Mouse (Mus musculus) MEL (cell line): Measurements from ENCODE around the gene Pmm1. TPM values are rescaled to one million over a fixed set of nuclear protein-coding genes. Genes with fewer than 3 reads are reported as not detected.

Experiments used
- DNase-seq: peaks from one replicate; pipeline ENCODE4 v3.0.0; 2011; ENCODE audit warnings: low read depth, low spot score
- H3K27ac ChIP-seq: 2 replicates; pipeline ENCODE4 v1.5.1; 2012; ENCODE audit warnings: low read depth, mild to moderate bottlenecking, control low read depth, low read length, moderate library complexity; ENCODE audit not compliant: control insufficient read depth
- H3K27me3 ChIP-seq, 2 experiments: fragments of 150-350 bp in 1 of 2; sonication (generic) in 1 of 2; 2 replicates each; pipeline ENCODE4 v1.6.1; 2012; ENCODE audit warnings: low read length in 2 of 2, mild to moderate bottlenecking in 2 of 2, improper control_type of control experiment in 1 of 2, moderate library complexity in 1 of 2; ENCODE audit not compliant: insufficient read depth in 2 of 2, control insufficient read depth in 1 of 2
- H3K36me3 ChIP-seq, 2 experiments: 2 replicates each; pipeline ENCODE4 v1.6.1; 2012 to 2014; ENCODE audit warnings: low read length in 2 of 2, improper control_type of control experiment in 1 of 2, inconsistent platforms in 1 of 2, mild to moderate bottlenecking in 1 of 2; ENCODE audit not compliant: insufficient read depth in 2 of 2, control insufficient read depth in 1 of 2
- H3K4me1 ChIP-seq, 2 experiments: fragments of 150-350 bp in 1 of 2; sonication (generic) in 1 of 2; 2 replicates each; pipeline ENCODE4 v1.6.1; 2012; ENCODE audit warnings: low read length in 2 of 2, improper control_type of control experiment in 1 of 2, mild to moderate bottlenecking in 1 of 2; ENCODE audit not compliant: insufficient read depth in 2 of 2, control insufficient read depth in 1 of 2
- H3K4me3 ChIP-seq, 2 experiments: fragments of 150-350 bp in 1 of 2; sonication (generic) in 1 of 2; 2 replicates each; pipeline ENCODE4 v1.5.1; 2012; ENCODE audit warnings: low read depth in 2 of 2, low read length in 2 of 2, mild to moderate bottlenecking in 2 of 2, moderate library complexity in 2 of 2, control low read depth in 1 of 2, improper control_type of control experiment in 1 of 2; ENCODE audit not compliant: control insufficient read depth in 1 of 2, insufficient read depth in 1 of 2
- H3K79me2 ChIP-seq: 2 replicates; pipeline ENCODE4 v1.6.1; 2012; ENCODE audit warnings: mild to moderate bottlenecking, low read length, moderate library complexity; ENCODE audit not compliant: control insufficient read depth, poor library complexity, insufficient read depth
- H3K9ac ChIP-seq: 2 replicates; pipeline ENCODE4 v1.6.1; 2012; ENCODE audit warnings: low read depth, mild to moderate bottlenecking, control low read depth, low read length, moderate library complexity; ENCODE audit not compliant: control insufficient read depth, poor library complexity, severe bottlenecking
- H3K9me3 ChIP-seq: fragments of 150-350 bp; sonication (generic); replicated peaks from 2 replicates; pipeline ENCODE4 v1.6.1; 2012; ENCODE audit warnings: mild to moderate bottlenecking, low read length, improper control_type of control experiment, moderate library complexity; ENCODE audit not compliant: insufficient read depth
- BHLHE40 ChIP-seq: IDR thresholded peaks from 2 replicates; pipeline ENCODE4 v1.6.1; 2012; ENCODE audit warnings: low read depth, mild to moderate bottlenecking, inconsistent platforms, low read length, improper control_type of control experiment, borderline replicate concordance
- CHD1 ChIP-seq: IDR thresholded peaks from 2 replicates; pipeline ENCODE4 v1.6.1; 2012; ENCODE audit warnings: low read depth, mild to moderate bottlenecking, inconsistent platforms, low read length, improper control_type of control experiment
- CHD2 ChIP-seq: IDR thresholded peaks from 2 replicates; pipeline ENCODE4 v1.6.1; 2011; ENCODE audit warnings: low read length, improper control_type of control experiment
- CTCF ChIP-seq, 3 experiments: IDR thresholded peaks in 2 of 3; conservative IDR thresholded peaks in 1 of 3; 2 replicates each; pipeline ENCODE4 v1.5.1; 2011 to 2012; ENCODE audit warnings: low read length in 3 of 3, low read depth in 2 of 3, mild to moderate bottlenecking in 2 of 3, improper control_type of control experiment in 1 of 3, inconsistent platforms in 1 of 3, mixed read lengths in 1 of 3, moderate library complexity in 1 of 3; ENCODE audit not compliant: control insufficient read depth in 1 of 3, insufficient read depth in 1 of 3, poor library complexity in 1 of 3, severe bottlenecking in 1 of 3
- EP300 ChIP-seq, 2 experiments: IDR thresholded peaks; 2 replicates each; pipeline ENCODE4 v1.6.1; 2011; ENCODE audit warnings: improper control_type of control experiment in 2 of 2, low read length in 2 of 2, low read depth in 1 of 2, mild to moderate bottlenecking in 1 of 2
- ETS1 ChIP-seq: IDR thresholded peaks from 2 replicates; pipeline ENCODE4 v1.6.1; 2012; ENCODE audit warnings: low read depth, mild to moderate bottlenecking, inconsistent platforms, low read length, improper control_type of control experiment, moderate library complexity
- GABPA ChIP-seq: IDR thresholded peaks from 2 replicates; pipeline ENCODE4 v1.6.1; 2012; ENCODE audit warnings: low read depth, mild to moderate bottlenecking, inconsistent platforms, low read length, improper control_type of control experiment, moderate library complexity
- GATA1 ChIP-seq: IDR thresholded peaks from 2 replicates; pipeline ENCODE4 v1.6.1; 2011; ENCODE audit warnings: low read depth, low read length, improper control_type of control experiment
- MAFK ChIP-seq: IDR thresholded peaks from 2 replicates; pipeline ENCODE4 v1.6.1; 2011; ENCODE audit warnings: low read depth, mild to moderate bottlenecking, low read length, improper control_type of control experiment, borderline replicate concordance
- MAX ChIP-seq: IDR thresholded peaks from 2 replicates; pipeline ENCODE4 v1.6.1; 2011; ENCODE audit warnings: low read length, improper control_type of control experiment
- MAZ ChIP-seq: IDR thresholded peaks from 2 replicates; pipeline ENCODE4 v1.6.1; 2012; ENCODE audit warnings: low read depth, mild to moderate bottlenecking, inconsistent platforms, low read length, improper control_type of control experiment
- NRF1 ChIP-seq: IDR thresholded peaks from 2 replicates; pipeline ENCODE4 v1.6.1; 2014; ENCODE audit warnings: low read depth, mild to moderate bottlenecking, inconsistent platforms, low read length, improper control_type of control experiment, moderate library complexity; ENCODE audit not compliant: poor library complexity, insufficient read depth, severe bottlenecking
- POLR2AphosphoS2 ChIP-seq: IDR thresholded peaks from 2 replicates; pipeline ENCODE4 v1.6.1; 2011; ENCODE audit warnings: low read length, improper control_type of control experiment
- POLR2AphosphoS5 ChIP-seq: IDR thresholded peaks from 2 replicates; pipeline ENCODE4 v1.6.1; 2012; ENCODE audit warnings: low read depth, borderline replicate concordance, mild to moderate bottlenecking, inconsistent platforms, low read length, moderate library complexity, mixed read lengths
- RAD21 ChIP-seq: IDR thresholded peaks from 2 replicates; pipeline ENCODE4 v1.6.1; 2011; ENCODE audit warnings: mild to moderate bottlenecking, low read depth, low read length, improper control_type of control experiment
- RCOR1 ChIP-seq: IDR thresholded peaks from 2 replicates; pipeline ENCODE4 v1.6.1; 2012; ENCODE audit warnings: low read depth, mild to moderate bottlenecking, inconsistent platforms, low read length, improper control_type of control experiment
- SMC3 ChIP-seq: IDR thresholded peaks from 2 replicates; pipeline ENCODE4 v1.6.1; 2011; ENCODE audit warnings: low read depth, low read length, improper control_type of control experiment
- UBTF ChIP-seq: IDR thresholded peaks from 2 replicates; pipeline ENCODE4 v1.6.1; 2012; ENCODE audit warnings: low read depth, mild to moderate bottlenecking, inconsistent platforms, low read length, improper control_type of control experiment, moderate library complexity, borderline replicate concordance; ENCODE audit not compliant: insufficient read depth
- USF2 ChIP-seq, 2 experiments: IDR thresholded peaks; 2 replicates each; pipeline ENCODE4 v1.6.1; 2011 to 2012; ENCODE audit warnings: improper control_type of control experiment in 2 of 2, low read length in 2 of 2, borderline replicate concordance in 1 of 2, inconsistent platforms in 1 of 2, low read depth in 1 of 2, mild to moderate bottlenecking in 1 of 2; ENCODE audit not compliant: insufficient read depth in 1 of 2
- ZMIZ1 ChIP-seq: IDR thresholded peaks from 2 replicates; pipeline ENCODE4 v1.6.1; 2012; ENCODE audit warnings: low read depth, mild to moderate bottlenecking, inconsistent platforms, low read length, improper control_type of control experiment, moderate library complexity
- polyA plus RNA-seq, 2 experiments: library from polyadenylated mRNA; stranded (reverse) in 1 of 2; unstranded in 1 of 2; fragments of >175 nt in 1 of 2; fragments of >200 nt in 1 of 2; gene quantifications; 2 replicates each; pipeline versions ENCODE4 v1.2.1 to v1.2.4; 2012; ENCODE audit warnings: low replicate concordance in 2 of 2, low read depth in 1 of 2; ENCODE audit not compliant: insufficient read length in 2 of 2, insufficient read depth in 1 of 2, missing spikeins in 1 of 2
- total RNA-seq: library from RNA; depleted of rRNA; stranded (reverse); fragments of 300-350 nt; gene quantifications from 2 replicates; pipeline ENCODE4 v1.2.3, GENCODE M21; 2012

Pmm1 gene
- total and polyA plus RNA-seq, 3 experiments = 72.7 to 111 TPM; not detected in 1

- H3K79me2 ChIP-seq = no peaks in the 10 kb centered on the region
- H3K36me3 ChIP-seq = peaks cover 0 to 2% of the 10 kb centered on the region in 2 experiments; a peak in 1 of 4 replicates
- no peak overlapping the region for H3K27ac ChIP-seq
- no peaks in the 10 kb centered on the region for H3K9me3 ChIP-seq
- H3K9ac ChIP-seq = no peak overlapping the region
- H3K4me1 ChIP-seq = no peaks in the 10 kb centered on the region
- H3K4me3 ChIP-seq = no peak overlapping the region
- no peak for DNase-seq
- no peaks in the 10 kb centered on the region for H3K27me3 ChIP-seq
- no peak for TF ChIP-seq SMC3
- no peak for TF ChIP-seq GATA1
- TF ChIP-seq POLR2AphosphoS2 = no peak
- no peak for TF ChIP-seq RAD21
- TF ChIP-seq MAFK = no peak
- no peak for TF ChIP-seq MAZ
- no peak for TF ChIP-seq CHD2
- TF ChIP-seq CHD1 = no peak
- no peak for TF ChIP-seq ETS1
- TF ChIP-seq POLR2AphosphoS5 = no peak
Observed at GRCm38 (mm10) chr15:81952310-81952709, 8.4 kb downstream of the Pmm1 start.

- Histone ChIP-seq H3K36me3 (peaks cover 0 to 2% of the 10 kb centered on the region in 2 experiments; a peak in 1 of 4 replicates), H3K27ac (no peak overlapping the region), H3K27me3 (no peaks in the 10 kb centered on the region), H3K79me2 (no peaks in the 10 kb centered on the region), H3K4me1 (no peaks in the 10 kb centered on the region), H3K9ac (no peak overlapping the region), H3K4me3 (no peak overlapping the region), H3K9me3 (no peaks in the 10 kb centered on the region)
- TF ChIP-seq SMC3 (no peak), NRF1 (no peak), MAFK (no peak), RCOR1 (no peak), CTCF (IDR thresholded peaks at IDR 0.05 in 2 of 3, conservative IDR thresholded peaks at IDR 0.05 in 1 of 3; ENCODE audit: control insufficient read depth in 1 of 3, insufficient read depth in 1 of 3, low read depth in 2 of 3, low read length in 3 of 3, poor library complexity in 1 of 3, severe bottlenecking in 1 of 3) (no peak), EP300 (IDR thresholded peaks at IDR 0.05; ENCODE audit: low read depth in 1 of 2, low read length in 2 of 2) (no peak), ZMIZ1 (no peak), MAX (no peak), CHD2 (no peak), UBTF (no peak), GABPA (no peak), USF2 (IDR thresholded peaks at IDR 0.05; ENCODE audit: borderline replicate concordance in 1 of 2, insufficient read depth in 1 of 2, low read depth in 1 of 2, low read length in 2 of 2) (no peak), ETS1 (no peak), BHLHE40 (no peak), RAD21 (no peak), GATA1 (no peak), CHD1 (no peak)
- DNase-seq = no peak
Observed at GRCm38 (mm10) chr15:81951159-81951558, 9.6 kb downstream of the Pmm1 start.
